Mouse (Mus musculus): ENCODE data around the gene Cd44.

The Cd44 gene

DNA sequence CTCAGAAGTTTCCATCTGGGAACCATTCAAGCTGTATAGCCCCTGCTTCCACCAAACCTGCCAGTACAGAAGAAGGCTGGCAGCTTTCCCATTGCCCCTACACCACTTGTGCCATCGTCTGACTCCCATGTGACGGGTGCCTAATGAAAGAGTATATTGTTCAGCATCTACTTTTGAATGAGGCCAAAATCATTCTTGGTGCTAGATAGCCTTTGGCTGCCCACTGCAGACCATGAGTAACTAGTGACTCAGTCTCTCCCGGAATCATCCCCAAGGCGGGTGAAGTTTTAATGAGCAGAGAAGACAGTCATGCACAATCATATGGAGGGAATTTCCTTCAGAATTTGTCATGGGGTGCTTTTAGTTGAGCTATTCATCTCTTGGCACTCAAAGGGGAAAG lies 28.3 kb downstream of the Cd44 start:
- in situ Hi-C loops (cut with MseI, MboI) = no loop called here

DNA sequence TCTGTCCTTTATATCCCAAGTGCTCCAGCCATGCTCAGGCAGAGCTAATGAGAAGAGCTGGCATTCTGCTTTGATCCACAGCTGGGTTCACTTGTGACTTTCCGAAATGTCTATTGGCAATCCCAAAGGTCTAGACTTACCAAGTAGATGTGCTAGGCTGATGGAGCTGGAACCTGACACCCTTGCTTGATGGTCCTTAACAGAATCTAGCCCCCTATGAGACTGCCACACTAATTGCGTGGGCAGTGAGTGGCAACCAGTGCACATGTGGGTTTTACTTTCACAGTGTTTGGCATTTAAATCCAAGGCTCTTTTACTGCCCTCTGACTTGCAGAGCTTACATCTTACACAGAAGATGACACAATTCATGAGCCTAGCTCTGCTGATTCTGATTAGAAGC lies 29.0 kb downstream of the Cd44 start:
- in situ Hi-C loops (cut with MseI, MboI) = no loop called here

DNA sequence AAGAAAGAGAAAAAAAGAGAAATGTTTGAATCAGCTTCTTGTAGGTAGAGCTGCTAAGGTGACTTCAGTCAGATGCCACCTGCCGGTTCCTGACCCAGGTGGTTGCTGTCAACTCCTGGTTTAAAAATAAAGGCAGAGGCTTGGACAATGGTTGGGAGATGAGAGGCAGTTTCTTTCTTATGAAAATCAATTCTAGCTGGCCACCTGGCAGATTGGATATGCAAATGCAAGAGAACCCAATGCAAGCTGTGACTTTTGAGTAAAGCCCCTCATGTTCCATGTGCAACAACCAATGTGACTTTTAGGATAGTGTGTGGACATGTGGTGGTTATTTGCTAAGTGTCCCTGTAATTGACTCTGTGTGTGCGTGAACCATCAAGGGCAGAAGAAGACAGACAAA lies 33.0 kb downstream of the Cd44 start:
- in situ Hi-C loops (cut with MseI, MboI) = no loop called here

DNA sequence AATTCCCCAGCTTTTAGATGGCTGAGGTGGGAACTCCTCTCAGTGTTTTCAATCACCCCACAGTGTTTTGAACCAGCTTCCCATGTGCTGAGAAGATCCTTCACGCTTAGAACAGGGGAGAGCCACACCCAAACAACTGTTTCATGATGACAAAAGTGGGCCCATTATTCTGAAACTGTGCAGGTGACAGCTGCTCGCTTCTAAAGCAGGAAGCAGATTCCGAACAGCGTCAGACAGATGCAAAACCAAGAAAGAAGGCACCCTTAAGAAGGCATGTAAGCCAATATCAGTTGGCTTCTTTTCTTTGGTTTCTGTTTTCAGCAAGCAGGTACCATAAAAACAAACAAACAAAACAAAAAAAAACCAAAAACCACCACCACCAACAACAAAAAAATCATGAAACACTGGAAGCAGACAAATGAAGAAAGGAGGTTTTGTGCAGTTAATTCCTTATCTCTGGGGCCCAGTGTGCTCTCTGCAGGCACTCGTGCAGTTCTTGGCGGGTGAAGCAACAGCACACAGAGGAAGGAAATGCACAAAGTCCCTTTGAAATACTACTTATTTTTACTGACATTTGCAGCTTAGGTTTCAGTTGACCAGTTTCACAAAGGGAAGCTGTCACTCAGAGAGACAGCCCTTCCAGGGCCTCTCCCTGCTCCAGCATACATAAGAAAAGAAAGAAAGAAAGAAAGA lies 33.9 kb downstream of the Cd44 start:
- in situ Hi-C loops (cut with MseI, MboI) = no loop called here

DNA sequence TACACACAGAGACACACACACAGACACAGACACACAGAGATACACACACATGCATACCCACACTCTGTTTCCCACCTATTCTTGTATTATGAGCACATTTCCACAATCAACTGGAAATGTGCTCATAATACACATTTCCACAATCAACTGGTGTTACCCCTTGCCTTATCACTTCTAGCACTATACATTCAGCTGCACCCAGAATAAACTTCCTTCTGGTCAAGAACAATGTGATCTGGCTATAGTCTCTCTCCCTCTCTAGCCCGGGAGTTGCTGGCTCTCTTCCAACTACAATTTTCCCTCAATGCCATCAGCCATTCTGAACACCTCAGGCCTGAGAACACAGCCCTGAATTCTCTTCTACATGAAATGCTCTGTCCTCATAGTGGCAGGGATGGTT lies 34.9 kb downstream of the Cd44 start:
- in situ Hi-C loops (cut with MseI, MboI) = no loop called here

DNA sequence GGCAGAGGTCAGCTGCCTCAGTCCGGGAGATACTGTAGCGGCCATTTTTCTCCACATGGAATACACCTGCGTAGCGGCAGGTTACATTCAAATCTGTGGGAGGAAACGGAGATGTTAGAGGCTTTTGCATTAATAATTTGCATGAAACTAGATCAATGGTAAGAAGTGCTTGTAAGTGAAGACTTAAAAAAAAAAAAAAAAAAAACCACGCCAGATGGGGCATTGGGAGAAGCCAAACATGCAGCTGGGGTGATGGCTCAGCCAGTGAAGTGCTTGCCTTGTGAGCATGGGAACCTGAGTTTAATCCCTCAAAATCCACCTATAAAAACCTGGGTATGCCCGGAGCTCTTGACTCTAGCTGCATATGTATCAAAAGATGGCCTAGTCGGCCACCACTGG lies 36.1 kb downstream of the Cd44 start:
- in situ Hi-C loops (cut with MseI, MboI) = no loop called here

DNA sequence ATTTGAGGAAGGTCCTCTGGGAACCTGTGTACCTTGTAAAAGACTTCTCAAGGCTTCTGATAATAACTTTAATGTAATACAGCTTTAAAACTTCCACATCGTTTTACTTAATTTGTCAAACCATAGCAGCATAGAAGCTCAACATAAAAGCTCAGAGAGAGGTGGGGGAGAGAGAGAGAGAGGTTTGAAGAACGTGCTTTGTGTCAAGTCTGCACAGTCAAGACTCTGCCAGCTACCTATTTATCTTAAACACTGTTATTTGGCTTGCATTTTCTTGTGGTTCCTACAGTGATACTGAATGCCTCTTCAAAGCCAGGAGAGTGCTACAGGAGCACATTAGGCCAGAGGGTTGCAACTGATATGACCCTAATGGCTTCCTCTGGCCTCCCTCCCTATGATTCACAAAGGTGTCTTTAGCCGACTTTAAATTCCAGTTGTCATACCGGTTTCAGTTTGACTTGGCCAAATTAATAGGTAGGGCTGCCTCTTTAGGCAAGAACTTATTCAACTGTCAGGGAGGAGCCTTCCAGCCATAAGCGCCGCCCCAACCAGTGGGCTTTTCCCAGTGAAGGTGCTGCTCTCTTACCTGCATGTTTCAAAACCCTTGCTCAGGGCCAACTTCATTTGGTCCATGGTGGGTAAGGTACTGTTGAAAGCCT lies 36.6 kb downstream of the Cd44 start:
- in situ Hi-C loops (cut with MseI, MboI) = no loop called here

DNA sequence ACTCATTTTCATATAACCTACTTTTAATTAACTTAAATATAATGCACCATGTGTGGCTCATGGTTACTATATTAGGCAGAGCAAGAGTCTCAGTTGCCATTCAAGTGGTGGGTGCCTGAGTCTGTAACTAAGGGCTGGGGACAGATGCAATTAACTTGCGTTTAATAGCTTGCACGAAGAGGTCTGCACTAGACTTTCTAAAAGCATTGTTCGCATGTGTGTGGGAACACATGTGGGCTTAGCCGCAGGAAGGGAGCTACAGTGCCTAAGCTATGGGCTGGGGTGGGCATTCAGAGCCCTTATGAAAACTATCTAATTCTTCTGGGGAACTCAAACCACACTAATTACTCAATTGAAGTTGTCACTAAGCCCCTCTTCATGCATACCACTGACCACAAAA lies 37.4 kb downstream of the Cd44 start:
- in situ Hi-C loops (cut with MseI, MboI) = no loop called here

DNA sequence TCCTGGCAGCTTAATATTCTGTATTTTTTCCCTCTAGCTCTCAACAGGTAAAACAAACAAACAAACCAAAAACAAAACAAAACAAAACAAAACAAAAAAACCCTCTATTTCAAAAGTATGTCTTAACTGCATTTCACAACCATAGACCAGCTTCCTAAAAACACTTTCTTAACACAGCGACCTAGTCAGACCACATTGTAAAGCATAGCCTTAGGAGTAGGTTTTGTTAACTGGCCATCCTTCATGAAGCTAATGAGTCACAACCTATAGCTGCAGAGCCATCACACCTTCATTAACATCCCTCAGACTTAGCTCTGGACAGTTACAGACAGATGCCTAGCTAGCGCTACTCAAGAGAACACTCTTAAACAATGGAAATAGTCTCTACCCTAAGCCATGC lies 37.9 kb downstream of the Cd44 start:
- in situ Hi-C loops (cut with MseI, MboI) = no loop called here

DNA sequence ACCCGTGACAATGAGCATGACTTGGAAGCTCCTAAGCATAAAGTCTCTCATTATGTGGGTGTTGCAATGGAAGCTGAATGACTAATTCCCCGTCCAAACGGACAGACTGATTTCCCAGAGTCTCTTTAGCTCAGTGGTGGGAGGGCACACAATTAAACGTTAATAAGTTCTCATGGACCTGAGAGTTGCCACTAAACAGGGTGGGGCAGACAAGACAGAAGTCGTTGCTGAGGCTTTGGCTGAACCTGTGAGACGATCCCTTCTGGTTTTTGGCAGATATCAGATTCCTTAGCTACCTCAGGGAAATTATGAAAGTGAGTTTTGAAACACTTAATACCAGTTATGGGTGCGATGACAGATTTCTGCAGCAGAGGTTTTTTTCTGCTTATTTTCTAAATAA lies 38.8 kb downstream of the Cd44 start:
- in situ Hi-C loops (cut with MseI, MboI) = no loop called here

DNA sequence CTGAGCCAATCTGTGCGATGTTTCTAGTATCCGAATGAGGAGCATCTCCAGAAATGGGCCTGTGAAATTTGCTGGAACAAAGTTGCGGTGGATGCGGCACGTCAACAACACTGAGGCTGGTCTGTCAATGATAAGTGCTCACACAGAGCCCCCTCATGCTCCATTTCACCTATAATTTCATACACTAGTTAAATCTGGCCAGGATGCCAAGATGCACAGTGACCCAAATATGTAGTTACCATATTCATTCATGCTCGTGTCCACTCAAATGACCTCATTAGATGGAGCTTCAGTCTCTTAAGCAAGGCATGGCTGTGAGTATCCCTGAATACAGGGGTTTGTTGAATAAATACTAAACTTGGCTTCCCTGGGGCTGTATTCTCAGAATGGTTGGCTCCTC lies 43.2 kb downstream of the Cd44 start:
- in situ Hi-C loops (cut with MseI, MboI) = no loop called here

DNA sequence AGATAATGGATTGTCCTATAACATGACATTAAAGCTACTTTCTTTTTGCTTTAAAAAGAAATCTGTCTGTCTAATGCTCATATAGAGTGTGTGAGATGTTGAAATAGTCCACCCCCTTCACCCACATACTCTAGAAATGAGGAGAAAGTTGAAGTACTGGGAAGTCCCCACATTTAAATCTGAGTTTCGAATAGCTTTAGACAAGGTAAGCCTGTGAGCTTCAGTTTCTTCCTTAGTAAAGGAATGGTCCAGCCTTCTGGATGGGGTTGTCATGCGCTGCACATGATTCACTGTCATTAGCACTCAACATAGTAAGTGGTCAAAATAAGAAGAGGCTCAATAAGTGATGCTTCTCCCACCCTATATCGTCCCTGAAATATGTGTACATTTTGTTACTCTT lies 48.2 kb downstream of the Cd44 start:
- in situ Hi-C loops (cut with MseI, MboI) = no loop called here

DNA sequence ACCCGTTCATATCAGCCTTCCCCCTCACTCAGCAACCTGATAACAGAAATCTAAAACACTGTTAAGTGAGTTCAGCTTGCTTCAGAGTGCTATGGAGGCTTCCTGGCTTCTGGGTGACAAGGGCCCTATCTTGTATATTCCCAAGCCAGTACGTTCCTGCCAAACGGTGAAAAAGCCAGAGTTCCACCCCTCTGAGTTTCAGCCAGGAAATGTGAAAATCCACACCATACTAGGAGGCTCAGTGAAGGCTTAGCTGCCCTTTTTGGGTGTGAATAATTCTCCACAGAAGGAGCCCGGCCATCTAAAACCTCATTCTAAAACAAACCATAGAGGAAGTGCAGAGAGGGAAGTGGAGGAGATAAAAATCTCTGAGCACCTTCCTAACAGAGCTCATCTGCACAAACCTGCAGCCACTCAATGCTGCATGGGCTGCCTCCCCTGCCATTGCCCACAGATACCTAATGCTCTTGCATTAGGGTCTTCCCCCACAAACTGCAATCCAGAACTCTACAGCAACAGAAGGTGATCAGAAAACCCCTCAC lies 49.5 kb downstream of the Cd44 start:
- in situ Hi-C loops (cut with MseI, MboI) = no loop called here

DNA sequence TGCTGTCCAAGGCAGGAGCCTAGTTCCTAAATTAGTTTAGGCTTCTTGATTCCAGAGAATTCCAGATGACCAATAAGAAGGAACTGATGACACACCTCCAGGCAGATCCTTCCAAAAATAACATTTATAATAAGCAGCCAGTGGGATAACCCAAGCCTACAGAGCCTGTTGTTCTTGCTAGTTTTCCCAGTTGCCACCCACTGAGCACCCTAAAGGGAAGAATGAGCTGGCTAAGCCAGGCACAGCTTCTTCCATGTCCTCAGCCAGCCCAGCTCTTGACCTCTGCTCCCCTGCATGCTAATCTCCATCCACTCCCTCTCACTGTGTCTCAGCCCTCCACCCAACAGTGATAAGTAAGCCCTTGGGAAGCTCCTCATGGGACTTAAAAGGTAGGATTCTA lies 51.4 kb downstream of the Cd44 start:
- in situ Hi-C loops (cut with MseI, MboI) = no loop called here

DNA sequence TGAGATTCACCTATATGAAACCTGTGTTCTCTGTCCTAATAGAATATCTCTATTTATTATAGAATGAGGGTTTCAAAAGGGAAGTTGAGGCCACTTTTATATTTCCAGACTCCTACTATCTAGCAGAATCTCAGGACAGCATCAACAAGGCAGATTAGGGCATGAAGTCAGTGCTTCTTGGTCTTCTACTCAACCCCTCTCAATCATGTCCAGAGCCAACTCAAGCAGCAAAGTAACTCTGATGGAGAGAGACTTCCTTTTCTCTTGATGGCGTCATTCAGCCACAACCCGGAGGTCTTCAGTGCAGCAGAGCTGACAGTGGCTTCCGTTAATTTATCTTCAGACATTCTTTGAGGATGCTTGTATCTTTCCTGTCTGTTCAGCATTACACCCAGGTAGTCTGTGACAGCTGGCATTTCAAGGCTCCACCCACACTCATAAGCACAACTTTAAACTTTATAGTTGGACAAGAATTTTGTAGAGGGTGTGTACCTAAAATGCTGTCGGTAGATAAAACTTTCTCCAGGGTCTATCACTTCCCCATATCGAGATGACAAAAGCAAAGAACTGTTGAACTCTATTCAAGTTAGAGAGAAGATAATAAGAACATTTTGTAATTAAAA lies 52.5 kb downstream of the Cd44 start:
- in situ Hi-C loops (cut with MseI, MboI) = no loop called here

DNA sequence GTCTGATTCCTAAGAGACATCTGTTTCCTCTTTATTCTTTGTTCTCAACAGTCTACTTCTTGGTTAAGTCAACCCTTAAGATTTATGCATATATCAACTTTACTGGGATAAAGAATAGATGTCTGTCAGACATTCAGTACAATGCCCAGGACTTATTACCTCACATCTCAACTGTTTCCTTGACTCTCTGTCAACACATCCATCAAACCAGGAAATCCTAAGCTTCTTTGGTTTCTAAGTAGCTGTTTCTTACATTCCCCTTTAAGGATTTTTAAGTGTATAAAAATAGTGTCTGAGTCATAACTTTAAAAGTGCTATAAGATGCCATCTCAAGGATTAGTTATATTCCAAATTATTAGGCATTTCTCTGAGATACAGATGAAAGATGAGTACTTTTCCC lies 60.2 kb downstream of the Cd44 start:
- in situ Hi-C loops (cut with MseI, MboI) = no loop called here

DNA sequence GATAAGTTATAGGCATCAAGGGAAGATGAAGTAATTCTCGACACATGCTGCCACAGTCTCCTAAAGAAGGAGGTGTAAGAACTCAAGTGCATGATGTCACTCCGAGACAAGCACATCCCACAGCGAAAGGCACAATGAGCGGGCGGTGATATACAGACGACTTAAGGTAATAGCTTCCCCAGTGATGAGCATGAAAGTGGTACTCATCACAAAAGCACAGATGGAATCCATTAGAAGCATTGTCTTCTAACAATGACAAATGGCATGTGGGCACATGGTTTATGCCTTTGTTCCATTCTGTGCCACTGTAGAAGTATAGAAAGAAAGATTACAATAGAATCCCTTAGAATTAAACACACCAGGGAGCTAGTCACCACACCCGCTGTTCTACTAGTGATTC lies 63.3 kb downstream of the Cd44 start:
- in situ Hi-C loops (cut with MseI, MboI) = no loop called here

DNA sequence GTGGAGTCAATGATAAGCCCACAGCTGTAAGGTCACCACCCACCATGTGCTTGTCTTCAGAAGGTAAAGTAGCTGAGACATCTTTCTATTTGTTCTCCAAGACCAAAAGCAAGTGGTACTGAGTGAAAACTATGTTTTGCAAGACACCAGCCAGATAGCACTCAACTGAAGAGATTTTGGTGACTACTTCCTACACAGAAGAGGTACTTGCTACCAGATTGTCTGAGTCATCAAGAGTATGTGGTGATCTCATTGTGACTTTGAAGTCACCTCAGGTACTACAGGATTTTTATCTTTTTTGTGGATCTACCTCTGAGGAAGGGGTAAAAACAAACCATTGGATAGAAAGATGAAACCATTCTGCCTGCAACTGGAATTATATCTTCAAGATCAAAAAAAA lies 69.9 kb downstream of the Cd44 start:
- in situ Hi-C loops (cut with MseI, MboI) = no loop called here

DNA sequence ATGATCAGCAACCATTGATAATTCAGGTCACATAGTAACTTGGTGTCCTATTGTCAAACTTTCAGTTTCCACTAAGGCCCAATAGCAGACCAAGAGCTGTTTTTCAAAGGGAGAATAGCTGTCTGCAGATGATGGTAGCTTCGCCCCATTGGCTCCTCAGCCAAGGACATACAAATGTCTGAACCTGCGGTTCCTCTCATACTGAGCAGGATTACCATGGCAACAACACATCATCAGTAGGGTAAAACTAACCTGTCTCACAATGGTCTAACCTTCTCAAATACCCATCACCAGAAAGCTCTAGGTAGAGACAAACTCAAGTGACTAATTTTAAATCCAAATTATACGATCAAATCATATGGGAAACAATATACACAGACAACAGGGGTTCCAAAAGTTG lies 72.3 kb downstream of the Cd44 start:
- in situ Hi-C loops (cut with MseI, MboI) = no loop called here

DNA sequence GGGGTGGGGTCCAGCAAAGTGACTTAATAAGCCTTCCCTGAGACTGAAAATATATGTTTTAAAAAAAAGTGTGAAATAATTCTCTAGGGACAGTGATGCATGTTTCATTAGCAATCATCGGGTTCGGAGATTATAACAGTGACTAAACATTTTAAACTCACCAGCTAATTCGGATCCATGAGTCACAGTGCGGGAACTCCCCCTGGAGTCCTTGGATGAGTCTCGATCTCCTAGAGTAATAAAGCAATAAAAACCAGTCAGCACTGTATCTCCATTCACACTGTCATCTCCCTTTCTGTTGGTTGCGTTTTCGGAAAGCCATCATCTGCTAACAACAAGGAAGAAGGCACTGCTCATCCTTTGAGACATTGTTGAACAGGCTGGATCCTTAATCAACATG lies 73.1 kb downstream of the Cd44 start:
- in situ Hi-C loops (cut with MseI, MboI) = no loop called here

DNA sequence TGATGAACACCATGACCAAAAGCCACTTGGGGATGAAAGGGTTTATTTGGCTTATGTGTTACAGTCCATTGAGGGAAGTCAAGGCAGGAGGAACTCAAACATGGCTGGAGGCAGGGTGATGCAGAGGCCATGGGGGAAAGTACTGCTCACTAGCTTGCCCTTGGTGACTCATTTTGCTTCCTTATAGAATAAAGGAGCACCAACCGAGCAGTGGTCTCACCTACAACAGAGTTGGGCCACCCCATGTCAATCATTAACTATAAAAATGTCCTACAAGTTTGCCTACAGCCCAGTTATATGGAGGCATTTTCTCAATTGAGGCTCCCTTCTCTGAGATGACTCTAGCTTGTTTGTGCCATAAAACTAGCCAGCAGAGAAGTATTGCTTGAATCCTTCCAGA lies 73.6 kb downstream of the Cd44 start:
- in situ Hi-C loops (cut with MseI, MboI) = no loop called here

DNA sequence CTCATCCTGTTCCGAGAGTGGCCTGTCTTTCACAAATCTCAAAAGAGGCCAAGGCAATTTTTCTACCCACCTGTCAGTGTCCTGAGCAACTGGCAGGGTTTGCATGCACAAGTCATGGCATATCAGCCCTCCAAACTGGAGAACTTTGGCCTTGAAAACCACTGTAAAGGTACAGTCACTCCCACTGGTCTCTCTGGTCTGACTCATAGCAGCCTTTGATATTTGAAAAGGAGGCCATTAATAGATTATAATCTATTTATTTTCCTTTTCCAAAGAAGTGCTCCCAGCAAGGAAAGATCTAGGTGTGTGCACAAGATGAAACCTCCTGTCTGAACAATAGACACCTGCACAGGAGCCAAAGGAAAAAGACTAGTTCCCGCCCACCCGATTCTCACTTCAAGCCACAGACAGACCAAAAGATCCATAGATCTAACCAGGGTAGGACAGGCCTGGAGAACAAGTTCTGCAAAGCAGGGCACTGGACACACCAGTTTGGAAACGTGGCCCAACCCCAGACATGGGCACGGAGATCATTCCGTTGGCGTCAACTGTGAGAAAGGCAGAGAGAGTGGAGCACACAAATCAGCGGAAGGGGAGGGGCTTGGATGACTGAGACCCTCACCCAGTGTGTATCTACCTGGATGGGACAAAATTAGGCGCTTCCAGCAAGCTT lies 75.4 kb downstream of the Cd44 start:
- in situ Hi-C loops (cut with MseI, MboI) = no loop called here

DNA sequence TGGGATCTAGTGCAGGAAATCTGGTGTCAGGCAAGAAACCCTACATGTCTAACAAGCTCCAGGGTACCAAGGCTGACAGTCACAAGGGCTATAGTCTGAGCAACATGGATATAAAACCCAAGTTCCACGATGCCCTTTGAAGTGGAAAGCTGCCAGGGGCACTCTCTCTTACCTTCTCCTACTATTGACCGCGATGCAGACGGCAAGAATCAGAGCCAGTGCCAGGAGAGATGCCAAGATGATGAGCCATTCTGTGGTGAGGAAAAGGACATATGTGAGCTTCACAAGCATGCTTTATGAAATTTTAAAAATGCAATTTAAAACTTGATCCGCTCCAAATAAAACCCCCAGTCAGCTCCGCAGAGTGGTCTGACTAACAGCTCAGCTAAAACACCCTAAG lies 79.4 kb downstream of the Cd44 start:
- in situ Hi-C loops (cut with MseI, MboI) = loop anchor here in 1 of 2 experiments (25.0 kb wide), 1 partner anchor 190 kb away; no protein-coding TSS in a partner anchor
